Mouse (Mus musculus) monocyte, adult 2 months (primary cell): Measurements from ENCODE around the gene Vasn.

Source experiments
- DNase-seq, 2 experiments: peaks; one replicate each; pipeline ENCODE4 v3.0.0; 2022; ENCODE audit warnings: low spot score in 2 of 2, low read depth in 1 of 2

The Vasn gene

DNA sequence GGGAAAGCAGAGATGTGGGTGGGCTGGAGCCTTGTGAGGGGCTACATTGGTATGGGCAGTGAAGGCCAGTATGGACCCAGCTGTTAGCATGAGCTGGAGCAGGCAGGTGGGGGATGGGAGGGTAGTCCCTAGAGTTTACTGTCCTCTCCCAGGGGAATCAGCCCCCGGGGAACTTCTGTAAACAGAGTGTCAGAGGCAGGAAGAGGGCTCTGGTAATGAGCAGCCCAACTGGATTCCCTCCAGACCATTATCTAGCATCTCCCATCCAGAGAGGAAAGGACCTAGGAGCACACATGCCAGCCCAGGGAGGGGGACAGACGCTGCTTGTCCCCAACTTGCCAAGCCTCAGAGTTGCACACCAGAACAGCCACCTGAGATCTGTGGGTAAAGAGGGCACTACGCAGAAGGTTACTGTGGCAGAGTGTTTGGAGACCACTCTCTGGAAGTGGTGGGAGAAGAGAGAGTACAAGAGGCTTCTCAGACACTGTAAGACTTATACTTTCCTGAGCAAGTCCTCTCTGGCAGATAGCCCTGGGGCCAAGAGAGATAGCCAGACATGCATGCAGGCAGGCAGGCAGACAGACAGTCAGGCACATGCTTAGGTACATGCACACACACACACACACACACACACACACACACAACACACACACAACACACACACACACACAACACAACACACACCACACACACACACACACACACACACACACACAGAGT is 1.5 kb downstream of the Vasn start:
- DNase-seq = no peak

DNA sequence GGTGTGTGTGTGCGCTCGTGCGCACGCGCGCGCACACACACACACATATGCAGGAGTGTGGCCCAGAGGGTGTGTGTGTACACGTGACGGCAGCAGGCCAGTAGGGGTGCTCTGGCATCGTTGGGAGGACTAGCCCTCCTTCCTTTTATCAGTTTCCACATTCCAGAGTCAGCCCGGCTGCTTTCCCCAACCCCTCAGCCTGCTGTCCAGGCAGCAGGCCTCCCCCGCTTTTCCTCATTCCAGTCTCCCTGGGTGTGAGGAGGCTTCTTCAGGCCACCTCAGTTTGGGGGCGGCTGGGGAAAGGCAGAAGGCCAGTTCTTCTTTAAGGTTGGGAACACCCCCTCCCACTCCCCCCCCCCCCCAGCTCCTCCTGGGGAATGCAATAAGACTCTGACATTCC is 2.4 kb downstream of the Vasn start:
- DNase-seq = no peak

DNA sequence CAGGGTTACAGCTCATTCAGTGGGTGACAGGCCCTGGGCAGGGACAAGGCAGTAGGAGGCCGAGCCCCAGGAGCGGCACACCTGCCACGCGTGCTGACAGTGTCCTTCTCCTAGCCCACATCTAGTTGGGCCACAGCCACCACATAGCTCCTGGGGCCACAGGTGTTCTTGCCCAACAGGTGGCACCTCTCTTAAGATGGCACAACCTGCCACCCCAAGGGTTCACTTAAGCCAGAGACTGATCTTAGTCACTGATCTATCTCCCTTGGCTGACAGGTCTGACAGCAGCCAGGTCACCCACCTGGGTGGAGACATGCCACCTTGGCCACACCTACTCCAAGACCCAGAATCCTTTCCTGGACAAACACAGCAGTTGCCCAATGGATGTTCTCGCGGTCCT is 3.2 kb downstream of the Vasn start:
- DNase-seq = no peak

DNA sequence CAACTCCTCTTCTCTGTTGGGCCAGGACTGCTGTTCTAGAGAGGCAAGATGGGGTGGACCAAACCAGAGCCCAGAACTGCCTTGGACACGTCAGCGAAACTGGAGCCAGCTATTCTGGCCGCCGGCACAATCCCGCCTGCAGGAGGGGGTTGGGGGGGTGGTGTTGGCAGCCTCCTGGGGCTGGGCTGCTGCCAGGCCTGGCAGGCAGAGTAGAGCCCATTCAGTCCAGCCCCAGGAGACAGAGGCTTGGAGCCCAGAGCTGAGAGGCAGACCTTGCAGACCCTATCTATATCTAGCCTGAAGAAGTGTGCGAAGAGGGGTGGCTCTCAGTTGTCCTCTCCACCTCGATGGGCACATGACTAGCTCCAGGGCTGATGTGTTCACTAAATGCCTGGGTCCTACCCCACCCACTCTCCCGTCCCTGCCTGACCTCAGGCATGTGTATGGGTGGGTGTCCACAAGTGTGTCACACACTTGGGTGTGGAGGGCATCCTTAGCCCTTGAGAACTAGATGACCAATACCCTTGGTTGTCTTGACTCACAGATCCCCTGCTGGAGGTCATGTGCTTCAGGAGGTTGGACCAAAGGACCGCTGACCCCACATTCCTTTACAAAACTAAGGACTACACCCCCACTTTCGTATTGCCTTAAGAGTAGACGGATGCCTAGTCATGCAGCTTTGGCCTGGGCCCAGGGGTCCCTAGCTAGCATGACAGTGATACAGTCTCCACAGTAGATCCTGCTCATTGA is 4.1 kb downstream of the Vasn start:
- no peak for DNase-seq

DNA sequence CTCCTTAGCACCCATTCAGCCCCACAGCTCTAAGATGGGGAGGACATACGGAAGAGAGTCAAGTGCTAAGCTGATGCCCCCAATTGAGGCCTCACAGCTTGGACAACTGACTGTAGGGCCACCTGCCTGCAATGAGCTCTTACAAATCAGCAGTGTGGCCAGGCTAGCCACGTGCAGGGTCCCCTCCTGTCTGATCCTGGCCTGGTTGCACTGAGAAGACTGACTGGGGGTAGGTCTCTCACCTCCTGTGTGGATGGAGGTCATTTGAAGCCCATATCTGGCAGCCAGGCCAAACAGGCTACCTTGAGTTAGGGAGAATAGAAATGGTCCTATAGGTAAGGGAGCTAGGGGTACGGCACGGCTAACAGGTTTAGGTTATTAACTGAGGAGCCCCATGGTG is 6.1 kb downstream of the Vasn start:
- no peak for DNase-seq

DNA sequence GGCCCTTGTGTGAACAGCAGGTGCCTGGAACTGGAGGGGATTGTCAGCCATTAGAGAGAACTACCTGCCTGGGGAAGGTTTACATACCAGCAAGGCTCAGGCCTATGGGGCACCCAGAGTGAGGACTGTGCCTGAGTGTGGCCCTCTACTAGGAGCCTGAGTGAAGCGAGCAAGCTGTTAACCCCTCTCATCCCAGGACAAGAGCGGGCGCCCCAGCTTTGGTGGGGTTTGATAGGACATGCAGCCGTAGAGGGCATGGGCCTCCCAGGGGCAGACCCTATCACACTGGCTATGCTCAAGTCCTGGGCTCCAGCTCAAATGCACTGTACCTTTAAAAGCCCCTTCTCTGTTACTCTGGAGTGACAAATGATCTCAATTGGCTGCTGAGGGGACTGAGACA is 7.1 kb downstream of the Vasn start:
- DNase-seq = no peak

DNA sequence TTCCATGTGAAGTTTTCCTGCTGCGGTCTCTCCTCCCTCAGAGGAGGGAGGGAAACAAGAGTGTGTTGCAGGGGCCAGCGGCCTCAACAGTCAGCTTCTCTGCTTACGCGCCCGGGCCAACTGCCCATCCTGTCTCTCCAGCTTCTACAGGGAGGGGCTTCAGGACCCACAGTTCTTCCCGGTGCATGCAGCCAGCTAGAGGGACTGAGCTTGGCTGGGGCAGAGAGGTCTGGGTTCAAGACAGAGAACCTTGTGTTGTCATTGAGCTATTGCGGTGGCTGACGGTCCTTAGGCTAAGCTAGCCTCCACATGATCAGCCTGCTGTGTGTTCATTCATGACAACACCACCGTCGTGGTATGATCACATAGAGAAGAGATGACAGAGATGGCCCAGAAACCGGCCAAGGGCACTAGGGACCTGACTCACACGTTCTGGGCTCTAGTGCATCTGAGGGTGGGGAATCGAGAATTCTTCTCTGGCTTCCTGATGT is 8.0 kb downstream of the Vasn start:
- no peak for DNase-seq

DNA sequence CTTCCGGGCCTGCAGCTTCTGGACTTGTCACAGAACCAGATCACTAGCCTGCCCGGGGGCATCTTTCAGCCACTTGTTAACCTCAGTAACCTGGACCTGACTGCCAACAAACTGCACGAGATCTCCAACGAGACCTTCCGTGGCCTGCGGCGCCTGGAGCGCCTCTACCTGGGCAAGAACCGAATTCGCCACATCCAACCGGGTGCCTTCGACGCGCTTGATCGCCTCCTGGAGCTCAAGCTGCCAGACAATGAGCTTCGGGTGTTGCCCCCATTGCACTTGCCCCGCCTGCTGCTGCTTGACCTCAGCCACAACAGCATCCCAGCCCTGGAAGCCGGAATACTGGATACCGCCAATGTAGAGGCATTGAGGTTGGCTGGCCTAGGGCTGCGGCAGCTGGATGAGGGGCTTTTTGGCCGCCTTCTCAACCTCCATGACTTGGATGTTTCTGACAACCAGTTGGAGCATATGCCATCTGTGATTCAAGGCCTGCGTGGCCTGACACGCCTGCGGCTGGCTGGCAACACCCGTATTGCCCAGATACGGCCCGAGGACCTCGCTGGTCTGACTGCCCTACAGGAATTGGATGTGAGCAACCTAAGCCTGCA is 8.8 kb downstream of the Vasn start:
- no peak for DNase-seq

DNA sequence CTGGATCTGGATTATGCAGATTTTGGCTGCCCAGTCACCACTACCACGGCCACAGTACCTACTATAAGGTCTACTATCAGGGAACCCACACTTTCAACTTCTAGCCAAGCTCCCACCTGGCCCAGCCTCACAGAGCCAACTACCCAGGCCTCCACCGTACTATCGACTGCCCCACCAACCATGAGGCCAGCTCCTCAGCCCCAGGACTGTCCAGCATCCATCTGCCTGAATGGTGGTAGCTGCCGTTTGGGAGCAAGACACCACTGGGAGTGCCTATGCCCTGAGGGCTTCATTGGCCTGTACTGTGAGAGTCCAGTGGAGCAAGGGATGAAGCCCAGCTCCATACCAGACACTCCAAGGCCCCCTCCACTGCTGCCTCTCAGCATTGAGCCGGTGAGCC is 9.5 kb downstream of the Vasn start:
- DNase-seq = no peak

DNA sequence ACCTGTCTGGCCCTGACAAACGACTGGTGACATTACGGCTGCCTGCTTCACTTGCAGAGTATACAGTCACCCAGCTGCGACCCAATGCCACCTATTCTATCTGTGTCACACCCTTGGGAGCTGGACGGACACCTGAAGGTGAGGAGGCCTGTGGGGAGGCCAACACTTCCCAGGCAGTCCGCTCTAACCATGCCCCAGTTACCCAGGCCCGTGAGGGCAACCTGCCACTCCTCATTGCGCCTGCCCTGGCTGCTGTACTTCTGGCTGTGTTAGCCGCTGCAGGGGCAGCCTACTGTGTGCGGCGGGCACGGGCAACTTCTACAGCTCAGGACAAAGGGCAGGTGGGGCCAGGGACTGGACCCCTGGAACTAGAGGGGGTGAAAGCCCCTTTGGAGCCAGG is 10.0 kb downstream of the Vasn start:
- no peak for DNase-seq

DNA sequence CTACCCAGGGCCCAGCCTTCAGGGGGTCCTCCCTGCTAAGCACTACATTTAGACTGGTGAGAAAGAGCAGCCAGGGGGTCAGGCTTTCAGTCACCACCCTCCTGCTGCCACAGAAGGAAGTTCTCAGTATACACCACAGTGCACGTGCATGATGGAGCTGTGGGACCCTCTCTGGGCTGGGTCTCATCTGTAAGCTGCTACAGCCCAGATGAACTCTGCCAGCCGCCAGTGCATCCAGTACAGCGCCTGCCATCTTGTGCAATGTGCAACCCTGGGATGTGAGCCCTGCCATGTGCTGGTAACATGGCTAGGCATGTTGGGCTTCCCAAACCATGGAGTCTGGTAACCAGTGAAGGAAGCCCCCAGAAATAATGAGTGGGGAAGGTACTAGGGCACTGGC is 10.4 kb downstream of the Vasn start:
- no peak for DNase-seq

DNA sequence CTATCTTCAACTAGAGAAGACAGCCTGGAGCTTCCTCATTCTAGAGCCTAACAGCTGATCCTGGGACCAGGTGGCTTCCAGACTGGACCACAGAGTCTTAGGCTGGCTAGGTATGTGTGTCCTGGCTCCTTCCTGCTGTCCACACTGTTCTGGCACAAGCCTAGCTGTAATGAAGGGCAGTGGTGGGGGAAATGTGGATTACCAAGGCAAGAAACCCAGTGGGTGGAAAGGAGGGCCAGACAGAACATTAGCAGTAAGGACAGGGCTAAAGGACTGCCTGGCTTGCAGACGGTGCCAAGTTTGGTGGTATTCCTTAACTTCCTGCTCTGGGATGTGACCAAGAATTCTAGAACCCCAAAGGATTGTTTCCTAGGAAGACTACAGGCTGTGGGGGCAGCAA is 11.3 kb downstream of the Vasn start:
- DNase-seq = no peak

DNA sequence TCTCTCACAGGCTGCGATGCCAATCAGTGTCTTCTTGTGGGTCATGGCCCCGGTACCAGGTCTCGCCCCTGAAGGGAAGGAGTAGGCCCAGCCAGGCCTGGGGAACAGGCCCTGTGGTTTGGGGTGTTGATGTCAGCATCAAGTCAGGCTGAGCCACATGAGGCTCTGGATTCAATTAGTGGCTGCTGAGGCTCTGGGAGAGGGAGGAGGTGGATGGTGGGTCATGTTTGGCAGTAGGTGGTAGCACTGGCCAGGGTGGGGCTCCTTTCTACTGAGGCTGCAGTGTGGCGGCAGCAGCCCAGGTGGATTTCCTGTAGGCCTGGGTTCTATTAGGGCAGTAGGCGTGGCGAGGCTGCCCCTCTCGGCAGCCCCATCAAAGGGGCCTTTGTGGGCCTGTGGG is 11.9 kb downstream of the Vasn start:
- no peak for DNase-seq

DNA sequence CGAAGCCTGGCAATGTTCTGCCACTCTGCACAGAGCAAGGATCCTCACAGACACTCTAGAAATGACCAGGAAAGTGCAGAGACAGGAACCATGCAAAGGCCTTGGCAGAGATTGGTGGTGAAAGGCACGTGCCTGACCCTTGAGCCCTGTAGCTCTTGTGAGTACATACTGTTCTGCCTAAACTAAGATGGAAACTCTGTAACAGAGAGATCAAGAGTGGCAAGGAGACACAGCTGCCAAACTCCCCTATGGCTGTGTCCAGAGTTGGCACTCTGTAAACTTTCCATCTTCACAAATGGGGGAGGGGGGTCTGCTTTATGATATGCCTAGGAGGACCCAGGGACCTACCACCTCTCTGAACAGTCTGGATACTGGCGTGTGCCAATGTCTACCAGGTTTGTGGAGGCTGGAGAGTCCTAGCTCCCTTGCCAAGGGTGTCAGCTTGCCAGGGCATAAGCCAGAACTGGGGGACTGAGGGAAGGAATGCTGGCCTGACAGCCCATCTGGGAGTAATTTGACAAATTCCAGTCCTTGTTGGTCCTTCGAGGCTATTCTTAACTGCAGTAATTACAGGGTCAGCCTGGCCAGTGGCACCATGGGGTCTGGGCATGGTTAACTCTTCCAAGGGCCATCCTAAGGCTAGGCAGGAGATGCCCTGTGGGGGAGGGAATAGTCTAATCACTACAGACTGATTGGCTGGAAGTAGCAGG is 13.1 kb downstream of the Vasn start:
- no peak for DNase-seq

DNA sequence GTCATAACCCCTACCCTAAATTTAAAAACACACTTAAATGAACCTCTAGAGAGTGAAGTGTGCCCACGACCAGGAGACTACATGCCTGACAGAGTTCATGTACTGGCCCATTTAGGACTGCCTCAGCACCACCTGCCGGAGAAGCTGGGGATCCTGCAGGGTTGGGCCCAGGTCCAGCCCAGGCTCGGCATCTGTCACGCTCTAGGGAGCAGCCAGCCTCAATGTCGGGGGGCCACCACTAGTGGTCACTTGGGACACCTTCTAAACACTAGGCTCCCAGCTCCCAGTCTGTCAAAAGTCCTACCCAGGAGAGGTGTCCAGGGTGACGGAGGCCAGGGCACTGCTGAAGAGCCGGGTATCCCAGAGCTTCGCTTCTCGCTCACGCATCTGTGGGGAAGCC is 15.0 kb downstream of the Vasn start:
- no peak for DNase-seq

DNA sequence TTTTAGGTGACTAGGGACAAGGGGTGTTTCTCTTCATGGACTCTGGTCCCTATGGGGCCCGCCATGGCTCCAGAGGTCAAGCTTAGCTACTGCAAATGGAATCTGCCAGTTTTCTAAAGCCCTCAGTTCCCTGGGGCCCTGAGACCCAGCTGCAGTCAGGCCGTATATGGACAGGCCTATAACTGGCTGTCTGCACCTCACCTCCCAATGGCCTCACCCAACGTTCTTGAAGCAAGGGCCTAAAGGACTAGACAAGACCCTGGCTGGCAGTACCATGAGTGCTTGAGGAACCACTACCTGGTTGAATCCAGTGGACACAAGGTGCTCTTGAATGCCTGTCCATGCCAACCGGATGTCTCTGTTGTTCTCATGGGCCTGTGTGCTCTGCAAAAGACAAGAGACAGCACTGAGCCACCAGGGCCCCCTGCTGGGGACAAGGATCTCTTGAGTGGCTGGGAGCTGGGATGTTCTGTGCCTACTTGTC is 15.6 kb downstream of the Vasn start:
- no peak for DNase-seq

DNA sequence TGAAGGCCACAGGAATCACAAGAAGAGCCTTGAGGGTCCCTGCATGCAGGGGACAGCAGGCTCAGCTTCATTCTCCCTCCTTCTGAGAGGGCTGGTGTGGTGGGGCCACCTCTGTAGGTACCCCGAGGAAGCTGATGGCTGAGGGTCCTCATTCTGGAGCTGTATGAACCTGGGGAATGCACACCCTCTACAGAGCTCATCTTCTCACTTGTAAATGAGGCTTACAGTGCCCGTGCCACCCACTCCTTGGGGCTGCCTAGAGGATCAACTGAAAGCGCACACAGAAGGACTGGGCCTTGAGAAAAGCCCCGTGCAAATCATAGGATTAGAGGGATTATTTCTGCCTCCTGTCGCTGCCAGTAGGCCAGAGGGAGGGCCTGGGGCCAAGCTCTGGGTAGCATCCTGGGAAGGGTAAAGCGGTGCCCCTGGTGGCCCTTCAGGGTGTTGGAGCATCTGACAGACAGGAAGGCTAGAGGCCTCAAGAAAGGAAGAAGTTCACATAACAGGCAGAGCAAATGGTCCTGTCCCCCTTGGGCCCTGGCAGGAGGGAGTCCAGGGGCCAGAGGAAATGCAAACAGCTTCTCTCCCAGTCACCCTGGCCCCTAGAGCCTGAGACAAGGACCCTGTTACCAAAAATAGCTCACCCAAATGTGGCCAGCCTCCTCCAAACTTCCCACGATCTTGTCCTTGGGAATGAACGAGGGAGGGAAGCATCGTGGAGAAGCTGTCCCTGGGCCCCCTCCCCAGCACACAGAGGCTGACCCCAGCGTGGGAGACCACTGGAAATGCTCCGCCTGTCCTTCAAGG is 16.2 kb downstream of the Vasn start:
- no peak for DNase-seq

DNA sequence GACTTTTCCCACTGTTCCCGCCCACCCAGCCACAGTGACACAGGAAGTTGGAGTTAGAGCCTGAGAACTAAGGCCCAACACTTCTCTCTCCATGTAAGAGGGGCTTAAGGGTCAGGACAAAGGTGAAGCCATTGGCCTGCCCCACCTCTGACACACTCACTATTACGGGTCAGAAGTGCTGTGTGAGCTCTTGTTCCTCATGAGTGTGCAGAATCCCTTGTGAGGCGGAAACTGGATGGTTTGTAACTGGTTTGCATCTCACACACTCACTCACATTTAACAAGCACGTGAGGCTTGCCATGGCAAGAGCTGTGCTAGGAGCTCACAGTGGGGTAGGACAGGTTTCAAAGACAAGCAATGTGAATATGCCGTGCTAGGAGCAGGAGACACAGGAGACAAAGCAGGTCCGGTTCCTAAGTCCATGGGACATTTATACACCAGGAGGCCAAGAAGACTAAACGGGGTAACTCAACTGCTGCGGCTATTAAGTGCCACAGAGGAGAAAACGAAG is 16.9 kb downstream of the Vasn start:
- no peak for DNase-seq

DNA sequence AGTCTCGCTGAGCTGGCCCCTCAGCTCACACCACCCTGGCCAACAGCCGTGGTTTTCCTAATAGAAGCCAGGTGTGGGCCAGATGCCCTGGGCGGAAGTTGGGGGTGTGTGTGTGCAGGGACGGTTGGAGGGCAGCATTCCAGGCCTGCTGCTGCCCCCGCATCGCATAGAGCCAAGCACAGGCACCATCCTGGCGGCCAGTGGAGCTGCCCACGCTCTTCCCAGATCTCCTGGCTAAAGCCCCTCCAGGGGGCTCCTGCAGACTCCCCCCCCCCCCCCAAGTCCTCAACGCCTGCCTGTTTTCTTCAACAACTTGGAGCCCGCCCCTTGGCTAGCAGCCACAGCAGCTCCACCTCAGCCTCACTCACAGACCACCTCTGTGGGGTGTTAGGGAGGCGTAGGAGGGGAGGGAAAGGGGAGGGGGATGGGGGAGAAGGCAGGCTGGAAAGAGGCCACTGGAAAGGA is 19.1 kb downstream of the Vasn start:
- no peak for DNase-seq

DNA sequence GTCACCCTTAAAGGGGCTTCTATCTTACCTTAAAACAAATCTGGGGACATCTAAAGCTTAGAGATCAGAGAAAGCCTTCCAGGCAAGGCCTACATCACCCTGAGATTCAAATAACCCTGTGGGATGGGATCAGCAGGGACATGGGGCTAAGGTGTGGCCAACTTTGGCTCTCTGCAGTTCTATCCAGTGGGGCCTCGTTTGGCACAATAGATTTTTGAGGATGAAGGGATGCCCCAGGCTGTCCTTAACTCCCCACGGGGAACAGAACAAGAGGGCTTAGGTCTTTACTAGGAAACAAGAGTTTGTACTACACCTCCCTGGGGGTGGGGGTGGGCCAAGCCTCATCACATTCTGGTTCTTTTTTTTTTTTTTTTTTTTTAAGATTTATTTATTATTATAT is 19.6 kb downstream of the Vasn start:
- no peak for DNase-seq
